Mouse (Mus musculus): ENCODE measurements around the gene Flywch2. TPM values are rescaled to one million over a fixed set of nuclear protein-coding genes. Genes with fewer than 3 reads are reported as not detected.

Gene Flywch2
- total RNA-seq, 1 experiment from 2014 or later: 9.1 TPM

DNA sequence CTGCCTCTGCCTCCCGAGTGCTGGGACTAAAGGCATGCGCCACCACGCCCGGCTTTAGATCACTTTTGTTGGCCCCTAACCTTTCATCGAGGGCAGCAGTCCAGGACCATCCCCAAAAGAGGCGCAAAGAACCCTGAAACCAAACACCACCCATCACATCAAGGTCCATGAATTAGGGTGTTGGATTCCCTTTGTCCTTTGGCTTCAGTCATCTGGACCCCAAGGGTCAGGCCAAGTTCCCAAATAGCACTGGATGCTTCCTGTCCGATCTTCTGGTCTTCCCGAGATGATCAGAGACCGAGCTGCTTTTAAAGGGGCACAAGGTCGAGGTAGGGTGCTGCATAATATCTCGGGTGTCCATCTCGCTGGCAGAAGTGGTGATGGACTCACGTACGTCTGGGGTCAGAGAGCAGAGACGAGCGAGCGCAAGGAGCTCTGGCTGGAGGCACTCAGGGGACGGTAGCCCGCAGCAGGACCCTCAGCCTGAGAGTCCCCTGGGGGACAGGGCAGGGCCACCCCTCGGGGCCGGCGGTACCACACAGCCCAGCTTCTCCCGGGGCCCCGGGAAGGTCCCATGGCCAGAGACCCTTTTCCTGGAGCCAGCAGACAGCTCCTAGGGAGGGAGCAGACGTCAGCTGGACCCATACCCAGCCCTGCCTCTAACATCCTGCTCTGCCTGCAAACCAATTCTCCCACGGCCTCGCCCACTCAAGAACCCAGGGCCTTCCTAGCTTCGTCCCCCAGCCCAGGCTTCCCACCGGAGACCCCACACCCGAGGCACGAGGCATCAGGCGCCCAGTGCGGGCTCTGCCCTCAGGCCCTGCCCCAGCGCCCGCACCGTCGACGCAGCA, 44.3 kb downstream of the Flywch2 start:
- no peak for ATAC-seq (replicated peaks in 1 of 2; ENCODE audit: insufficient read depth in 1 of 2, low FRiP score in 2 of 2, low TSS enrichment in 1 of 2, low read depth in 1 of 2, poor library complexity in 2 of 2, severe bottlenecking in 2 of 2)

GRCm38 (mm10) chr17:23740598-23741021, 45.3 kb downstream of the Flywch2 start, which contains the start of gene Paqr4:
Paqr4 (minus strand) TSS chr17:23740867.
- ATAC-seq (replicated peaks in 1 of 2; ENCODE audit: insufficient read depth in 1 of 2, low FRiP score in 2 of 2, low TSS enrichment in 1 of 2, low read depth in 1 of 2, poor library complexity in 2 of 2, severe bottlenecking in 2 of 2): peak; percentile 12 to 13; a peak in 2 of 4 replicates

DNA sequence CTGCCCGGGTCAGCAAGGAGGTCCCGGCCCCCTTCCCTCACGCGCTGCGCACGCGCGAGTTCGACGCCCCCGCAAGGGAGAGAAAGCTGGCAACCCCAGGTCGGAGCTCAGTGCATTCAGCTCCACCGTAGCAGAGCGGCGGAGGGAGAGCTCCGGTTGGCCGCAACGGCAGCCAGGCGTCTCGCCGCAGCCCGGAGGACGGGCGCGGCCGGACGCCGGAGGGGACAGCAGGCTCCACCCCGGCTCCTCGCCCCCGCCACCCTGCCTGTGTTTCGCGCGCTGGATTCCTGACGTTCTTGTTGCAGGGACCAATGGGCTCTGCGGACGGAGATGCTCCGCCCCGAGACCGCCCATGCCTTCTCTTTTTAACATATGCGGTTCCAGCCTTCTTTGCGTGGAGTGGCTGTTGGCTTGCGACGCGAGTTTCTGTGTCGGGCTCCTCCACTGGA, 45.7 kb downstream of the Flywch2 start:
- ATAC-seq (replicated peaks in 1 of 2; ENCODE audit: insufficient read depth in 1 of 2, low FRiP score in 2 of 2, low TSS enrichment in 1 of 2, low read depth in 1 of 2, poor library complexity in 2 of 2, severe bottlenecking in 2 of 2): peak; percentile 68 to 75

DNA sequence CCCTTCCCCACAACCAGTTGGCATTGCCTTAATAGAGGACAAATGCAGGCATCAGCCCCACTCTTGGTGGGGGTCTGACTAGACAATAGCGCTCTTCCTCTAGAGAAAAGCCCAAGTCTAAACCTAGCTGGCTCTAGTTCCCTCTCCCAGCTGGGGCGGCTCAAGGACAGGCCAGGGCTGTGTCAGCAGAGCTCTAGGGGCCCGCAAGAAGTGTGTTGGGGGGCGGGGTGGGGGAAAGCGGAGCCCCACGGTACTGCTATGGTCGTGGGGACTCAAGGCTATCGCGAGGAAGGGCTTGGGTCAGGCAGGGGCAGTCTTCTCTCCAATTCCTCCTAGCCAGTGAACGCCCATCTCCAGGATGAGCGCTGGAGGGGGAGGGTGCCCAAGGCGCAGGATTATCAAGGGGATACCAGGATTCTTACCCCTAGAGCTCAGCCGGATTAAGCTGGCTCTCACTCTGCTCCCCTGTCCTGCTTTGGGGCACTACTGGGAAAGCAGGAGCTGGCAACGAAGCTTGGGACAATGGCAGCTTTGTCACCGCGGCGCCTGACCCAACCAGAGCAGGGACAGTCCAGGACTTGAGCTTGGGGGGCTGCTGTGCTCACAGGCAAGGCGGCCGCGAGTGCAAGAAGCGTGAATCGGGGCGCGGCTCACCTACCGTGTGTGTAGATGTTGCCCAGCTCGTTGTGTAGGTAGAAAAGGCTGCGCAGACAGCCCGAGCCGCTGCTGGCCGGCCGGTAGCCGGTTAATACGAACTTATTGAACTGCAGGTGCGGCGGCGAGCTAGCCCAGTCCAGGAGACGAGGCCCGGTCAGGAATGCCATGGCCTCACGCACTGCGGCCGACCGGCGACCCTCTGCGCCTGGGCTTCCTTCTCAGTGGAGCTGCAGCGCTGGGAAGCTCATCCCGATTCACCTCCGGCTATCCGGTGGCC, 46.4 kb downstream of the Flywch2 start:
- 0 out of 4 replicates have a peak, but pooled peaks of 1 of the 2 experiments have one; percentile 18 for ATAC-seq (replicated peaks in 1 of 2; ENCODE audit: insufficient read depth in 1 of 2, low FRiP score in 2 of 2, low TSS enrichment in 1 of 2, low read depth in 1 of 2, poor library complexity in 2 of 2, severe bottlenecking in 2 of 2)

DNA sequence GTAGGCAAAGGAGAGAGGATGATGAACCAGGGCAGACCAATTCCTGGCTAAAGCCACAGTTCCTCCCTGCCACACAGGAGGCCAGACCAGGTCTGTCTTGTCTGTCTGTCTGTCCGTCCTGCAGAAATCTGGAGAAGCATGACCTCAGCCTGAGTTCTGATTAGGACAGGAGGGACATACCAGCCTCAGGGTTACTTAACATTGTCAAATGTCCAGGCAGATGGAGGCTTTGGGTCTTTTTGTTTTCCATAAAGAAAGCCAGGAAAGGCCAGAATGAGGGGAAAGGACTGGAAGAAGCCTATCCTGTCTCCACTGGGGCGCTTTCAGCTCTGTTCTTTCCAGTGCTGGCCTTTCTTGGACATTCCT, 47.1 kb downstream of the Flywch2 start:
- no peak for ATAC-seq (replicated peaks in 1 of 2; ENCODE audit: insufficient read depth in 1 of 2, low FRiP score in 2 of 2, low TSS enrichment in 1 of 2, low read depth in 1 of 2, poor library complexity in 2 of 2, severe bottlenecking in 2 of 2)

DNA sequence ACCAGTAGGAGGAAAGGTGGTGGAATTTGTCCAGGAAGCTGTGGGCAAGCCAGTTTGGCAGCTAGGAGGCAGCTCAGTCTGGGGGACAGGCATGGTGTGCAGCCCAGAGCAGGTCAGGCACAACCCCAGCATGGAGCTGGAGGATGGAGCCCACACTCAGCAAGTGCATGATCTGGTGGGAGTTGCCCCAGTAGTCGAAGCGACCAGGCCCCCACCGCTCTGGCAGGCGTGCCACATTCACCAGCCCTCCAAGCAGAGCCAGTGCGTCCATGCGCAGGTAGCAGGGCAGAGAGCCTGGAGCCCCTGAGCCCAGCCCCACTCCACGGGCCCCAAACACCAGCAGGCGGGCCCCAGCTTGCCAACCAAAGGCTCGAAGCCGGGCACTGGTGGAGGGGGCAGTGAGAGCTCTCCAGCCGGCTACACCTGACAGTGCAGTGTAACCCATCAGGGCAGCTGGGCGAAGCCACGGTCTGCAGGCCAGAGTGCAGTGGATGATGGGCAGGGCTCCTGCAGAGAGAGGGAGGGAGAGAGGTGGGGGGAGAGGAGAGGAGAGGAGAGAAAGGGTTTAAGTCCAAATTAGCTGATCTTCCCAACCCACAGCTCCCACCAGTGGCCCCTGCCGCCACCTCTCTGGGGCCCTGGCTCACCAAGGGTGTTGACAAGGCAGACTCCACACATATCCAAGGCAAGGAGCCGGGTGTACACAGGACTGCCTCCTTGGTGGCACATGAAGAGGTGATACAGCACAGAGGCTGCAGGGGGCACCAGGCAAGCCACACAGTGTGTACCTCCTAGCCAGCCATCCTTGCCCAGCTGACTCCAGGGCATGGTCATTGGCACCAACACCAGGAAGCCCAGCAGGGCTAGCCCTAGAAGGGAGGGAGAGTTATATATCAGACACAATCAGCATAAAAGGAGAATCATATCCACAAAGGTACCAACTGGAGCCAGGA, 48.1 kb downstream of the Flywch2 start:
- ATAC-seq (replicated peaks in 1 of 2; ENCODE audit: insufficient read depth in 1 of 2, low FRiP score in 2 of 2, low TSS enrichment in 1 of 2, low read depth in 1 of 2, poor library complexity in 2 of 2, severe bottlenecking in 2 of 2): 0 out of 4 replicates have a peak, but pooled peaks of 1 of the 2 experiments have one; percentile 25

DNA sequence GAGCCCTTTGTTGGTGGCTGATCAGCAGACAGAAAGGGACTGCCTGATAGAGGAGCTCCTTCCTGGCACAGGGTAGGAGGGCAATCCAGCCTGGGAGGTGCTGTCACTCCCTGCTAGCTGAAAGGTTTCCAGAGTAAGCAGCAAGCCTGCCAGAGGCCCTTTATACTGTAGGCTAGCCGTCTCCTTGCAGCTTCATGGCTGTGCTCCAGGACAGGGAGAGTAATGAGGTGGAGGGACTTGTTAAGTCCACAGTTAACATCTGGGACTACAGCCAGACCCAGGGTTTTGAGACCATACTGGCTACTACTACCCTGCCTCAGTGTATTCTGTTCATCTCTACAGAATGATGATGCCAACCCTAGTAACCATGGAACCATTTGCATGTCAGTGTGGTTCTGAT, 51.5 kb downstream of the Flywch2 start:
- ATAC-seq (replicated peaks in 1 of 2; ENCODE audit: insufficient read depth in 1 of 2, low FRiP score in 2 of 2, low TSS enrichment in 1 of 2, low read depth in 1 of 2, poor library complexity in 2 of 2, severe bottlenecking in 2 of 2): no peak

GRCm38 (mm10) chr17:23730441-23730840, 55.4 kb downstream of the Flywch2 start:
- no peak for ATAC-seq (replicated peaks in 1 of 2; ENCODE audit: insufficient read depth in 1 of 2, low FRiP score in 2 of 2, low TSS enrichment in 1 of 2, low read depth in 1 of 2, poor library complexity in 2 of 2, severe bottlenecking in 2 of 2)

Other genes with a start within 250 kb of the Flywch2 start
- gene Zfp213, start 221.8 kb downstream of the Flywch2 start, total RNA-seq (2017): 6.4 and 11.4 TPM in 2 replicates
- 0.25 TPM in 1 of 2 replicates, not detected in the other for gene Zfp13, start 186.6 kb downstream of the Flywch2 start, total RNA-seq (2017)
- not detected in 2 replicates for gene Zscan10, start 185.2 kb downstream of the Flywch2 start, total RNA-seq (2017)
- gene Mmp25, start 140.8 kb downstream of the Flywch2 start, total RNA-seq (2017): 2.7 and 5.2 TPM in 2 replicates
- not detected in 2 replicates for gene Bicdl2, start 125.6 kb downstream of the Flywch2 start, total RNA-seq (2017)
- gene Hcfc1r1, start 112.5 kb downstream of the Flywch2 start, total RNA-seq (2017): 32.0 and 33.6 TPM in 2 replicates
- gene Thoc6, start 112.2 kb downstream of the Flywch2 start, total RNA-seq (2017): 34.0 and 48.2 TPM in 2 replicates
- 6.3 and 24.1 TPM in 2 replicates for gene Tnfrsf12a, start 108.6 kb downstream of the Flywch2 start, total RNA-seq (2017)
- gene Cldn6, start 106.8 kb downstream of the Flywch2 start, total RNA-seq (2017): not detected in 2 replicates
- not detected in 2 replicates for gene Cldn9, start 102.1 kb downstream of the Flywch2 start, total RNA-seq (2017)
- gene 1520401A03Rik, start 63.3 kb downstream of the Flywch2 start, total RNA-seq (2017): not detected in 2 replicates
- 13.9 and 14.3 TPM in 2 replicates for gene Pkmyt1, start 59.7 kb downstream of the Flywch2 start, total RNA-seq (2017)
- gene Paqr4, start 45.2 kb downstream of the Flywch2 start, total RNA-seq (2017): 2.3 and 3.4 TPM in 2 replicates
- not detected in 2 replicates for gene Kremen2, start 40.2 kb downstream of the Flywch2 start, total RNA-seq (2017)
- 26.3 and 33.2 TPM in 2 replicates for gene Flywch1, start 14.5 kb downstream of the Flywch2 start, total RNA-seq (2017)
- 133 and 212 TPM in 2 replicates for gene Srrm2, start 4.5 kb upstream of the Flywch2 start, total RNA-seq (2017)
- 82.3 and 105 TPM in 2 replicates for gene Elob, start 43.1 kb upstream of the Flywch2 start, total RNA-seq (2017)
- gene Prss33, start 50.0 kb upstream of the Flywch2 start, total RNA-seq (2017): 0.65 TPM in 1 of 2 replicates, not detected in the other
- gene Prss32, start 57.8 kb upstream of the Flywch2 start, total RNA-seq (2017): not detected in 2 replicates
- gene Prss41, start 58.1 kb upstream of the Flywch2 start, total RNA-seq (2017): not detected in 2 replicates
- gene Prss21, start 82.0 kb upstream of the Flywch2 start, total RNA-seq (2017): not detected in 2 replicates
- not detected in 2 replicates for gene Dcpp1, start 94.8 kb upstream of the Flywch2 start, total RNA-seq (2017)
- not detected in 2 replicates for gene Dcpp2, start 94.8 kb upstream of the Flywch2 start, total RNA-seq (2017)
- gene Dcpp3, start 131.4 kb upstream of the Flywch2 start, total RNA-seq (2017): not detected in 2 replicates
- gene Sbp, start 155.6 kb upstream of the Flywch2 start, total RNA-seq (2017): not detected in 2 replicates
- gene Sbpl, start 169.2 kb upstream of the Flywch2 start, total RNA-seq (2017): not detected in 2 replicates
- 0.69 TPM in 1 of 2 replicates, not detected in the other for gene Prss30, start 194.5 kb upstream of the Flywch2 start, total RNA-seq (2017)
- gene Prss22, start 212.0 kb upstream of the Flywch2 start, total RNA-seq (2017): not detected in 2 replicates